24 mouse cellular contexts compared by ENCODE assay signal in the genomic region with DNA sequence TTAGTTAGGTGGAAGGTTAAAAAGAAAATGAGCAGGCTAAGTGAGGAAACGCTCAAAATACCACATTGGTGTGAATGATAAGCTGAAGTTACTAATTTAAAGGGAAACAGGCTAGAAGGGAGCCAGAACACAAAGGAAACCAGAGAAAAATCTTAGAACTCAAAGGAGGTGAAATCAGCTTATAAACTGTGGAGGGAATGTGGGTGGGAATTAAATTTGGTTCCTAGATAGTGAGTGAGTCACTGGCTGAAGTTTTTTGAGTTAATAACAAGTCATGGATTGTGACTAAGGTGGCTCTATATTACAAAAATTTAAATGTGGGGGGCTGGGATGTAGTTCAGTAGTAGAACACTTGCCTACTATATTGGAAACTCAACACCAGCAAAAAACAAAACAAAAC. TPM values are rescaled to one million over a fixed set of nuclear protein-coding genes. Genes with fewer than 3 reads are reported as not detected.
DNase-seq lines count a peak whose midpoint lies in the region; ATAC-seq and TF ChIP-seq lines count a peak whose summit lies in the region.
"Had no signal": no experiment of that assay in that cellular context is flagged by ENCODE, and none has a peak within 500 bp of the region (broad histone marks: within the 10 kb centered on the region; RNA-seq: fewer than 3 reads in every experiment).

No protein-coding gene starts in this region.

- 68% methylated on average over 1 of the region's 1 CpGs for WGBS in kidney, embryonic 15.5 days
- WGBS in liver, postnatal 0 days (ENCODE audit: insufficient replicate concordance): 33% methylated on average over 1 of the region's 1 CpGs
- WGBS in midbrain, embryonic 15.5 days: 91% methylated on average over 1 of the region's 1 CpGs

- H3K79me2 ChIP-seq in CH12.LX (replicated peaks; ENCODE audit: control insufficient read depth, extremely low read depth, insufficient read depth, poor library complexity, severe bottlenecking): peaks cover 22% of the 10 kb centered on the region

- no peak for DNase-seq in kidney, postnatal 4 days
- no peak for DNase-seq in CH12.LX (ENCODE audit: extremely low read depth)
- DNase-seq in liver, postnatal 0 days: no peak
- DNase-seq in thymus, adult 18-20 months: no peak
- DNase-seq in retina, embryonic 14.5 days (ENCODE audit: low spot score): no peak
- DNase-seq: adrenal gland, postnatal 36 days; cerebellum, adult 2 months; cerebellum, postnatal 14 days; forebrain, postnatal 0 days; gastrocnemius, postnatal 10 days; heart, postnatal 10 days; kidney, adult 9 months; kidney, postnatal 14 days; lung, postnatal 4 days; midbrain, embryonic 14.5 days; right cerebral cortex, adult 18-20 months; thymus, postnatal 25 days had no signal

- no peak for ATAC-seq in kidney, embryonic 15.5 days (replicated peaks; ENCODE audit: low FRiP score)
- no peak for ATAC-seq in liver, postnatal 0 days
- ATAC-seq in midbrain, embryonic 15.5 days (replicated peaks): no peak
- ATAC-seq: forebrain, postnatal 0 days; intestine, embryonic 15.5 days had no signal

- no peak for TF ChIP-seq POLR2A in CH12.LX (IDR thresholded peaks at IDR 0.05; ENCODE audit: low read depth, low read length)
- TF ChIP-seq POLR2A in embryonic fibroblast, embryonic 13.5 days (IDR thresholded peaks at IDR 0.05; ENCODE audit: low read depth, low read length): no peak

- TF ChIP-seq EP300 in CH12.LX (IDR thresholded peaks at IDR 0.05; ENCODE audit: low read length): no peak
- no peak for TF ChIP-seq EP300 in liver, postnatal 0 days (IDR thresholded peaks at IDR 0.05; ENCODE audit: low read depth)

- H3K9ac ChIP-seq in kidney, embryonic 15.5 days: no peak overlapping the region
- no peak overlapping the region for H3K9ac ChIP-seq in CH12.LX (ENCODE audit: insufficient read depth, low read depth)
- no peak overlapping the region for H3K9ac ChIP-seq in liver, postnatal 0 days (replicated peaks)
- H3K9ac ChIP-seq in midbrain, embryonic 15.5 days: no peak overlapping the region
- H3K9ac ChIP-seq: forebrain, embryonic 12.5 days; forebrain, postnatal 0 days; heart, embryonic 13.5 days; hindbrain, embryonic 15.5 days; intestine, embryonic 15.5 days had no signal

- no peaks in the 10 kb centered on the region for H3K9me3 ChIP-seq in kidney, embryonic 15.5 days (replicated peaks)
- no peaks in the 10 kb centered on the region for H3K9me3 ChIP-seq in CH12.LX (replicated peaks; ENCODE audit: low read length)
- 0 out of 2 replicates have a peak, but pooled peaks cover 2% of the 10 kb centered on the region for H3K9me3 ChIP-seq in liver, postnatal 0 days (ENCODE audit: low read length)
- no peaks in the 10 kb centered on the region for H3K9me3 ChIP-seq in midbrain, embryonic 15.5 days
- H3K9me3 ChIP-seq: forebrain, embryonic 12.5 days; hindbrain, embryonic 15.5 days; intestine, embryonic 15.5 days had no signal

- no peaks in the 10 kb centered on the region for H3K36me3 ChIP-seq in kidney, embryonic 15.5 days
- peaks cover 10 to 34% of the 10 kb centered on the region in 2 experiments for H3K36me3 ChIP-seq in CH12.LX (replicated peaks in 1 of 2; ENCODE audit: control insufficient read depth in 1 of 2, insufficient read depth in 1 of 2, low read length in 1 of 2)
- H3K36me3 ChIP-seq in liver, postnatal 0 days (replicated peaks; ENCODE audit: insufficient read depth, low read length): no peaks in the 10 kb centered on the region
- H3K36me3 ChIP-seq in midbrain, embryonic 15.5 days (replicated peaks): no peaks in the 10 kb centered on the region
- H3K36me3 ChIP-seq: forebrain, embryonic 12.5 days; hindbrain, embryonic 15.5 days; intestine, embryonic 15.5 days had no signal

- no peaks in the 10 kb centered on the region for H3K27me3 ChIP-seq in kidney, embryonic 15.5 days
- H3K27me3 ChIP-seq in CH12.LX (replicated peaks): no peaks in the 10 kb centered on the region
- no peaks in the 10 kb centered on the region for H3K27me3 ChIP-seq in liver, postnatal 0 days (ENCODE audit: insufficient read depth, low read length)
- no peaks in the 10 kb centered on the region for H3K27me3 ChIP-seq in midbrain, embryonic 15.5 days (replicated peaks)
- H3K27me3 ChIP-seq: forebrain, embryonic 12.5 days; heart, embryonic 13.5 days; hindbrain, embryonic 15.5 days; intestine, embryonic 15.5 days had no signal

- H3K27ac ChIP-seq in kidney, embryonic 15.5 days: peak overlapping the region; percentile 14; the same call in 1 of the 2 replicates
- H3K27ac ChIP-seq in CH12.LX (ENCODE audit: insufficient read depth, low read depth): no peak overlapping the region
- H3K27ac ChIP-seq in embryonic fibroblast, embryonic 13.5 days (ENCODE audit: insufficient read depth, low read length): peak overlapping the region; percentile 78
- no peak overlapping the region; the same call in 1 of the 2 replicates for H3K27ac ChIP-seq in liver, postnatal 0 days (ENCODE audit: low read depth)
- no peak overlapping the region for H3K27ac ChIP-seq in midbrain, embryonic 15.5 days
- H3K27ac ChIP-seq: forebrain, embryonic 12.5 days; heart, embryonic 13.5 days; hindbrain, embryonic 15.5 days; intestine, embryonic 15.5 days had no signal

- dilution Hi-C loops in CH12.LX (cut with MboI; ENCODE audit: extremely low pct_ligation_motif_present, extremely low pct_unique_long_range_greater_than_20kb, low sequenced_read_pairs): no loop called here

- in situ Hi-C loops in CH12.LX (cut with MboI; ENCODE audit: low pct_ligation_motif_present, low pct_unique_long_range_greater_than_20kb, low sequenced_read_pairs): no loop called here

- TF ChIP-seq RAD21 in CH12.LX (IDR thresholded peaks at IDR 0.05; ENCODE audit: low read depth, low read length): no peak

- H3K4me1 ChIP-seq in kidney, embryonic 15.5 days: peaks cover 14% of the 10 kb centered on the region
- peaks cover 2 to 46% of the 10 kb centered on the region in 2 experiments for H3K4me1 ChIP-seq in CH12.LX (ENCODE audit: control insufficient read depth in 1 of 2, insufficient read depth in 2 of 2)
- peaks cover 5% of the 10 kb centered on the region for H3K4me1 ChIP-seq in embryonic fibroblast, embryonic 13.5 days (ENCODE audit: control insufficient read depth, insufficient read depth, low read length)
- H3K4me1 ChIP-seq in liver, postnatal 0 days (ENCODE audit: insufficient read depth): peaks cover 18% of the 10 kb centered on the region
- H3K4me1 ChIP-seq in midbrain, embryonic 15.5 days: peaks cover 12% of the 10 kb centered on the region

- TF ChIP-seq CTCF in CH12.LX (conservative IDR thresholded peaks at IDR 0.05 in 1 of 2, IDR thresholded peaks at IDR 0.05 in 1 of 2; ENCODE audit: low read depth in 2 of 2, low read length in 2 of 2): no peak
- TF ChIP-seq CTCF in embryonic fibroblast, embryonic 13.5 days (IDR thresholded peaks at IDR 0.05; ENCODE audit: borderline replicate concordance, insufficient read depth, low read length): no peak
- no peak for TF ChIP-seq CTCF in liver, postnatal 0 days (IDR thresholded peaks at IDR 0.05; ENCODE audit: low read depth)

- no peak overlapping the region for H3K4me3 ChIP-seq in kidney, embryonic 15.5 days (replicated peaks)
- H3K4me3 ChIP-seq in CH12.LX (replicated peaks in 1 of 3; ENCODE audit: low read depth in 2 of 3, low read length in 2 of 3, poor library complexity in 1 of 3): no peak overlapping the region
- H3K4me3 ChIP-seq in embryonic fibroblast, embryonic 13.5 days (ENCODE audit: insufficient read depth, low read length): no peak overlapping the region
- no peak overlapping the region for H3K4me3 ChIP-seq in liver, postnatal 0 days (ENCODE audit: low read depth, low read length)
- no peak overlapping the region for H3K4me3 ChIP-seq in midbrain, embryonic 15.5 days
- H3K4me3 ChIP-seq: forebrain, embryonic 12.5 days; hindbrain, embryonic 15.5 days; intestine, embryonic 15.5 days had no signal

- no peak overlapping the region for H3K4me2 ChIP-seq in kidney, embryonic 15.5 days
- H3K4me2 ChIP-seq in CH12.LX (ENCODE audit: insufficient read depth, low read depth, poor library complexity, severe bottlenecking): 0 out of 2 replicates have a peak overlapping the region, but pooled peaks have one; percentile 6
- H3K4me2 ChIP-seq in liver, postnatal 0 days (ENCODE audit: low read depth, low read length): peak overlapping the region; percentile 50
- no peak overlapping the region for H3K4me2 ChIP-seq in midbrain, embryonic 15.5 days
- H3K4me2 ChIP-seq: forebrain, embryonic 12.5 days; intestine, embryonic 15.5 days had no signal

TF ChIP-seq in CH12.LX, 34 proteins besides CTCF, POLR2A, EP300 and RAD21:
- TF ChIP-seq E2F4 (IDR thresholded peaks at IDR 0.05; ENCODE audit: insufficient replicate concordance, low read depth, low read length) (no peak), GABPA (IDR thresholded peaks at IDR 0.05; ENCODE audit: insufficient replicate concordance, low read depth, low read length) (no peak), SIN3A (IDR thresholded peaks at IDR 0.05; ENCODE audit: low read length) (no peak), RCOR1 (conservative IDR thresholded peaks at IDR 0.05; ENCODE audit: low read depth, low read length) (no peak), MEF2A (IDR thresholded peaks at IDR 0.05; ENCODE audit: borderline replicate concordance, low read depth, low read length) (no peak)

RNA-seq across cellular contexts. Expression of a gene that starts 1.6 kb away (rescaled TPM):
- polyA plus RNA-seq in kidney, embryonic 15.5 days (2015; fragmentation: Nextera tagmentation; extraction: Ambion mirVana): 82.2 and 86.3 TPM in 2 replicates
- total RNA-seq in CH12.LX (2012; rRNA removed) (39.8 and 41.4 TPM in 2 replicates), CH12.LX (2014; rRNA removed) (62.5 and 71.6 TPM in 2 replicates)
- polyA plus RNA-seq in CH12.LX (2012; ENCODE audit: insufficient read length, low read depth): 52.7 and 64.4 TPM in 2 replicates
- 78.7 and 91.3 TPM in 2 replicates for polyA plus RNA-seq in embryonic fibroblast, embryonic 13.5 days (2011; ENCODE audit: insufficient read length, low read depth, missing spikeins)
- 37.2 and 37.6 TPM in 2 replicates for polyA plus RNA-seq in liver, postnatal 0 days (2015; fragmentation: Nextera tagmentation; extraction: Ambion mirVana)
- polyA plus RNA-seq in midbrain, embryonic 15.5 days (2015; fragmentation: Nextera tagmentation; extraction: Ambion mirVana): 69.3 and 70.7 TPM in 2 replicates

Comparison
In these comparisons a context has a peak if more than half of its experiments do, and no peak if none do; other contexts are left out.
1. H3K27ac ChIP-seq: peak in kidney, embryonic 15.5 days (single experiment) and embryonic fibroblast, embryonic 13.5 days (single experiment); none in CH12.LX (single experiment), liver, postnatal 0 days (single experiment) and midbrain, embryonic 15.5 days (single experiment).
2. H3K4me2 ChIP-seq: peak in CH12.LX (single experiment) and liver, postnatal 0 days (single experiment); none in kidney, embryonic 15.5 days (single experiment) and midbrain, embryonic 15.5 days (single experiment).